Mouse (Mus musculus): ENCODE results near the gene Mcur1. TPM values are rescaled to one million over a fixed set of nuclear protein-coding genes. Genes with fewer than 3 reads are reported as not detected.

The Mcur1 gene
- polyA plus RNA-seq, 1 experiment from 2014 or later = 5.6 TPM

DNA sequence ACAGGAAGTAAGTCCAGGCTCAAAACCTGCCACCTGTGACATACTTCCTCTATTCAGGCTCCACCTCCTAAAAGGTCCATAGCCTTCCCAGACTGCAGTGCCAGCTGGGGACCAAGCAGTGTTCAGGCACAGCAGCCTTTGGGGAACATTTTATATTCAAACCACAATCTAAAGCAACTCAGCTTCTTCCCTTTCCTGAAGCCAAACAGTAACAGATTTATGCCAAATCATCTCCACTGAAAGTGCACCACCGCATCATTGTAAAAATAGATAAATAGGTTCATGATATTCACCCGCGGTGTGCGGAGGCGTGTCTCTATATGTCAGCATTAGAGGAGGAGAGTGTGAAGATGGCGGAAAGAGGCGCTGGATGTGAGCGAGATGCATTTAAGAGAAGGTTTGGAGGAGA lies 45.0 kb downstream of the Mcur1 start:
- no peak overlapping the region for H3K27ac ChIP-seq (ENCODE audit: low read length)
- ATAC-seq = no peak
- H3K9me3 ChIP-seq (replicated peaks; ENCODE audit: control insufficient read depth, low read length, poor library complexity, severe bottlenecking) = no peaks in the 10 kb centered on the region
- no peaks in the 10 kb centered on the region for H3K4me1 ChIP-seq (ENCODE audit: control insufficient read depth, insufficient read depth, low read length)
- H3K4me2 ChIP-seq (ENCODE audit: low read length) = no peak overlapping the region
- WGBS = 80% methylated on average over 8 of the region's 8 CpGs
- H3K36me3 ChIP-seq (ENCODE audit: control insufficient read depth, insufficient read depth, low read length) = no peaks in the 10 kb centered on the region
- H3K27me3 ChIP-seq (ENCODE audit: control insufficient read depth, insufficient read depth, low read depth, low read length) = no peaks in the 10 kb centered on the region
- H3K9ac ChIP-seq (ENCODE audit: low read depth, low read length) = no peak overlapping the region
- H3K4me3 ChIP-seq (ENCODE audit: low read depth, low read length) = no peak overlapping the region

- H3K4me2 ChIP-seq (ENCODE audit: low read length) = no peak overlapping the region
- no peaks in the 10 kb centered on the region for H3K36me3 ChIP-seq (ENCODE audit: control insufficient read depth, insufficient read depth, low read length)
- no peaks in the 10 kb centered on the region for H3K27me3 ChIP-seq (ENCODE audit: control insufficient read depth, insufficient read depth, low read depth, low read length)
- no peak for ATAC-seq
- WGBS = 92% methylated on average over 3 of the region's 3 CpGs
- no peak overlapping the region for H3K27ac ChIP-seq (ENCODE audit: low read length)
- no peaks in the 10 kb centered on the region for H3K4me1 ChIP-seq (ENCODE audit: control insufficient read depth, insufficient read depth, low read length)
- H3K9me3 ChIP-seq (replicated peaks; ENCODE audit: control insufficient read depth, low read length, poor library complexity, severe bottlenecking) = no peaks in the 10 kb centered on the region
- H3K4me3 ChIP-seq (ENCODE audit: low read depth, low read length) = no peak overlapping the region
- H3K9ac ChIP-seq (ENCODE audit: low read depth, low read length) = no peak overlapping the region
Observed at GRCm38 (mm10) chr13:43512736-43513135, 47.3 kb downstream of the Mcur1 start.

DNA sequence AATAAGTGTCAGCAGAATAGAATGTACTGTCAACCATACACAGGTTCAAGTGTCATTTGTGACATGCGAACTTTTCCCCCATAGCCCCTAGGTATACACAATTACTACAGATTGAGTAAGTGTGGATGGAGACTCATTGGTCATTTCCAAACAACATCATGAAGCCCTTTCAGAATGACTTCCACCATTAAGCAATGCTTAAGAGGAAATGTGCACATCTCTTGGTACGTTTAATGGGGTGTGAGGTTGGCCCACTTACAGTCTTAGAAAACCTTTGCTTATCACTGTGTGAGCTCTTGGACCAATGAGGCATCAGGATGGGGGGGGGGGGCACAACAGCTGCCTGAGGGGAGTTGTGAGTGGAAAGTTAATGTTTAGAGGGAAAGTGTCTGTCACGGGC lies 54.2 kb downstream of the Mcur1 start:
- 96% methylated on average over 3 of the region's 3 CpGs for WGBS

DNA sequence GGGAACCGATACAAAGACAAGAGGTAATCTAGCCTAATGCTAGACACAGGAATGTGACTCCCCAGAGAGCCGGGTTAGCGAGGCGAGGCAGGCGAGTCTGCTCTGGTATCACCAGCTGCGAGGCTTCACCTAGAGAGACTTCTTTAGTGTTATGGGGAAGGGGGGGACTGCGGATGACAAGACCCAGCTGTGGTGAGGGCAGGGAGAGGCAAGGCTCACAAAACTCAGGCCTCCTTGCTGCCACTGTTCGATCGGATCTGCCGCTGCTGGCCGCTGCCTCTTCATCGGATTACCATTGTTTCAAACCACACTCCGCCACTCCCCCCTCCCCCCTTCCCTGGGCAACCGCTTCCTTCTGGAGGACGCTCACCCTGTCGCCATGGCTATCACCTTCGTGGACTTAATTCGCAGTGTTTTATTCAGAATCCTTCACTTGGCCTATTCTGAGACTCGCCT lies 56.6 kb downstream of the Mcur1 start:
- Histone ChIP-seq H3K4me2 (ENCODE audit: low read length) (peak overlapping the region; percentile 55), H3K4me1 (ENCODE audit: control insufficient read depth, insufficient read depth, low read length) (peaks cover 9% of the 10 kb centered on the region; the same call in 1 of the 2 replicates), H3K9ac (ENCODE audit: low read depth, low read length) (peak overlapping the region; percentile 32; the same call in 1 of the 2 replicates), H3K36me3 (ENCODE audit: control insufficient read depth, insufficient read depth, low read length) (no peaks in the 10 kb centered on the region), H3K27ac (ENCODE audit: low read length) (peak overlapping the region; percentile 48), H3K9me3 (replicated peaks; ENCODE audit: control insufficient read depth, low read length, poor library complexity, severe bottlenecking) (no peaks in the 10 kb centered on the region), H3K27me3 (ENCODE audit: control insufficient read depth, insufficient read depth, low read depth, low read length) (no peaks in the 10 kb centered on the region), H3K4me3 (ENCODE audit: low read depth, low read length) (peak overlapping the region; percentile 5; the same call in 1 of the 2 replicates)
- 1% methylated on average over 18 of the region's 19 CpGs for WGBS
- peak; percentile 59 for ATAC-seq

More for the DNA sequence above, 54.2 kb downstream of the Mcur1 start:
- no peak for ATAC-seq
- Histone ChIP-seq H3K4me3 (ENCODE audit: low read depth, low read length) (no peak overlapping the region), H3K27me3 (ENCODE audit: control insufficient read depth, insufficient read depth, low read depth, low read length) (no peaks in the 10 kb centered on the region), H3K36me3 (ENCODE audit: control insufficient read depth, insufficient read depth, low read length) (no peaks in the 10 kb centered on the region), H3K27ac (ENCODE audit: low read length) (no peak overlapping the region), H3K4me2 (ENCODE audit: low read length) (no peak overlapping the region), H3K9ac (ENCODE audit: low read depth, low read length) (no peak overlapping the region), H3K4me1 (ENCODE audit: control insufficient read depth, insufficient read depth, low read length) (peaks cover 9% of the 10 kb centered on the region; the same call in 1 of the 2 replicates), H3K9me3 (replicated peaks; ENCODE audit: control insufficient read depth, low read length, poor library complexity, severe bottlenecking) (no peaks in the 10 kb centered on the region)

GRCm38 (mm10) chr13:43501601-43502000 lies 58.4 kb downstream of the Mcur1 start:
- Histone ChIP-seq H3K4me3 (ENCODE audit: low read depth, low read length) (no peak overlapping the region), H3K4me2 (ENCODE audit: low read length) (no peak overlapping the region), H3K4me1 (ENCODE audit: control insufficient read depth, insufficient read depth, low read length) (peaks cover 9% of the 10 kb centered on the region; the same call in 1 of the 2 replicates), H3K9me3 (replicated peaks; ENCODE audit: control insufficient read depth, low read length, poor library complexity, severe bottlenecking) (no peaks in the 10 kb centered on the region), H3K27me3 (ENCODE audit: control insufficient read depth, insufficient read depth, low read depth, low read length) (no peaks in the 10 kb centered on the region), H3K9ac (ENCODE audit: low read depth, low read length) (no peak overlapping the region), H3K36me3 (ENCODE audit: control insufficient read depth, insufficient read depth, low read length) (no peaks in the 10 kb centered on the region), H3K27ac (ENCODE audit: low read length) (no peak overlapping the region)
- 68% methylated on average over 5 of the region's 5 CpGs for WGBS
- ATAC-seq = no peak

DNA sequence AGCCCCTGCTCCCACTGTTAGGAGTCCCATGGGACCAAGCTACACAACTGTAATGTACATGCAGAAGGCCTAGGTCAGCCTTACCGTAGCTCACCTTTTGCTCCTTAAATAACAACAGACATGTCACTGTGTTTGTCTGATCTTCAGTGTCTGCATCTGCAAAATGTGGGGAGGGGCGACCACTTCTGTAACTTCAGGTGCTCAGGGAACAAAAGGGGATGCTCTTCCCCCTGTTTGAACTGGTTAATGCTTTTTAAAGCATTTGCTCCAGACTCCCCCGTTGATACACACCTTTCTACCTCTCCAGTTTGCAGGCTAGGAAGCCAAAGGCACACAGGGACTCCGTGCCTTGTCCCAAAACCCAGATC lies 59.5 kb downstream of the Mcur1 start:
- Histone ChIP-seq H3K4me1 (ENCODE audit: control insufficient read depth, insufficient read depth, low read length) (peaks cover 9% of the 10 kb centered on the region; the same call in 1 of the 2 replicates), H3K27me3 (ENCODE audit: control insufficient read depth, insufficient read depth, low read depth, low read length) (no peaks in the 10 kb centered on the region), H3K9ac (ENCODE audit: low read depth, low read length) (no peak overlapping the region), H3K9me3 (replicated peaks; ENCODE audit: control insufficient read depth, low read length, poor library complexity, severe bottlenecking) (no peaks in the 10 kb centered on the region), H3K4me2 (ENCODE audit: low read length) (no peak overlapping the region), H3K36me3 (ENCODE audit: control insufficient read depth, insufficient read depth, low read length) (no peaks in the 10 kb centered on the region), H3K27ac (ENCODE audit: low read length) (no peak overlapping the region), H3K4me3 (ENCODE audit: low read depth, low read length) (no peak overlapping the region)
- WGBS = 94% methylated on average over 4 of the region's 4 CpGs
- ATAC-seq = no peak

GRCm38 (mm10) chr13:43499731-43500482 lies 60.1 kb downstream of the Mcur1 start:
- WGBS = 79% methylated on average over 7 of the region's 7 CpGs
- H3K36me3 ChIP-seq (ENCODE audit: control insufficient read depth, insufficient read depth, low read length) = no peaks in the 10 kb centered on the region
- no peak overlapping the region for H3K4me2 ChIP-seq (ENCODE audit: low read length)
- no peaks in the 10 kb centered on the region for H3K9me3 ChIP-seq (replicated peaks; ENCODE audit: control insufficient read depth, low read length, poor library complexity, severe bottlenecking)
- H3K27me3 ChIP-seq (ENCODE audit: control insufficient read depth, insufficient read depth, low read depth, low read length) = no peaks in the 10 kb centered on the region
- ATAC-seq = no peak
- H3K4me1 ChIP-seq (ENCODE audit: control insufficient read depth, insufficient read depth, low read length) = peaks cover 9% of the 10 kb centered on the region; the same call in 1 of the 2 replicates
- H3K9ac ChIP-seq (ENCODE audit: low read depth, low read length) = no peak overlapping the region
- H3K27ac ChIP-seq (ENCODE audit: low read length) = no peak overlapping the region
- H3K4me3 ChIP-seq (ENCODE audit: low read depth, low read length) = no peak overlapping the region

GRCm38 (mm10) chr13:43498849-43499248 lies 61.1 kb downstream of the Mcur1 start:
- H3K4me3 ChIP-seq (ENCODE audit: low read depth, low read length) = no peak overlapping the region
- no peak for ATAC-seq
- 72% methylated on average over 14 of the region's 14 CpGs for WGBS
- no peak overlapping the region for H3K4me2 ChIP-seq (ENCODE audit: low read length)
- H3K9me3 ChIP-seq (replicated peaks; ENCODE audit: control insufficient read depth, low read length, poor library complexity, severe bottlenecking) = no peaks in the 10 kb centered on the region
- H3K4me1 ChIP-seq (ENCODE audit: control insufficient read depth, insufficient read depth, low read length) = peaks cover 7% of the 10 kb centered on the region; the same call in 1 of the 2 replicates
- H3K27ac ChIP-seq (ENCODE audit: low read length) = no peak overlapping the region
- no peaks in the 10 kb centered on the region for H3K27me3 ChIP-seq (ENCODE audit: control insufficient read depth, insufficient read depth, low read depth, low read length)
- H3K36me3 ChIP-seq (ENCODE audit: control insufficient read depth, insufficient read depth, low read length) = no peaks in the 10 kb centered on the region
- H3K9ac ChIP-seq (ENCODE audit: low read depth, low read length) = no peak overlapping the region

GRCm38 (mm10) chr13:43497769-43498168 lies 62.2 kb downstream of the Mcur1 start:
- no peak overlapping the region for H3K27ac ChIP-seq (ENCODE audit: low read length)
- no peaks in the 10 kb centered on the region for H3K36me3 ChIP-seq (ENCODE audit: control insufficient read depth, insufficient read depth, low read length)
- no peaks in the 10 kb centered on the region for H3K27me3 ChIP-seq (ENCODE audit: control insufficient read depth, insufficient read depth, low read depth, low read length)
- no peaks in the 10 kb centered on the region for H3K9me3 ChIP-seq (replicated peaks; ENCODE audit: control insufficient read depth, low read length, poor library complexity, severe bottlenecking)
- no peak for ATAC-seq
- H3K9ac ChIP-seq (ENCODE audit: low read depth, low read length) = no peak overlapping the region
- no peaks in the 10 kb centered on the region for H3K4me1 ChIP-seq (ENCODE audit: control insufficient read depth, insufficient read depth, low read length)
- no peak overlapping the region for H3K4me2 ChIP-seq (ENCODE audit: low read length)
- H3K4me3 ChIP-seq (ENCODE audit: low read depth, low read length) = no peak overlapping the region
- 94% methylated on average over 3 of the region's 3 CpGs for WGBS

Measured in midbrain, embryonic 16.5 days (tissue).